Mouse (Mus musculus): Measurements from ENCODE around the gene Gng13. TPM values are rescaled to one million over a fixed set of nuclear protein-coding genes. Genes with fewer than 3 reads are reported as not detected.
A peak's percentile ranks its signal among the peaks of the same experiment; 100 is the strongest.
"Not testable (repeated sequence)": the region's sequence is repeated elsewhere in the genome, so short reads cannot be mapped to it uniquely, and the experiment has no call there.

The Gng13 gene
- polyA plus RNA-seq, 1 experiment from 2014 or later = 5.5 TPM

GRCm38 (mm10) chr17:25732082-25732481, 15.1 kb downstream of the Gng13 start:
- DNase-seq (ENCODE audit: low spot score) = peak; percentile 87

GRCm38 (mm10) chr17:25735246-25735645, 18.3 kb downstream of the Gng13 start:
- no peak for DNase-seq (ENCODE audit: low spot score)

GRCm38 (mm10) chr17:25735745-25736144, 18.8 kb downstream of the Gng13 start, which contains the start of gene Mslnl:
Gene Mslnl (plus strand): TSS chr17:25736042.
- DNase-seq (ENCODE audit: low spot score) = no peak

- DNase-seq (ENCODE audit: low spot score) = no peak
These were observed 21.9 kb downstream of the Gng13 start for GRCm38 (mm10) chr17:25738861-25739260.

- DNase-seq (ENCODE audit: low spot score) = not testable (repeated sequence)
These were observed 24.5 kb downstream of the Gng13 start for GRCm38 (mm10) chr17:25741471-25741870.

- no peak for DNase-seq (ENCODE audit: low spot score)
These were observed 26.9 kb downstream of the Gng13 start for GRCm38 (mm10) chr17:25743831-25744230.

- DNase-seq (ENCODE audit: low spot score) = no peak
These were observed 27.3 kb downstream of the Gng13 start for GRCm38 (mm10) chr17:25744311-25744710.

GRCm38 (mm10) chr17:25748238-25748637, 31.3 kb downstream of the Gng13 start:
- no peak for DNase-seq (ENCODE audit: low spot score)

GRCm38 (mm10) chr17:25749314-25749713, 32.3 kb downstream of the Gng13 start:
- DNase-seq (ENCODE audit: low spot score) = no peak

- DNase-seq (ENCODE audit: low spot score) = no peak
These were observed 34.5 kb downstream of the Gng13 start for GRCm38 (mm10) chr17:25751446-25751845.

GRCm38 (mm10) chr17:25754241-25754640, 37.3 kb downstream of the Gng13 start, which contains the start of gene Msln:
Gene Msln (minus strand): TSS chr17:25754378.
- DNase-seq (ENCODE audit: low spot score) = no peak

- DNase-seq (ENCODE audit: low spot score) = no peak
These were observed 38.1 kb downstream of the Gng13 start for GRCm38 (mm10) chr17:25755086-25755485.

- no peak for DNase-seq (ENCODE audit: low spot score)
These were observed 38.8 kb downstream of the Gng13 start for GRCm38 (mm10) chr17:25755627-25756377.

GRCm38 (mm10) chr17:25756378-25757242, 39.6 kb downstream of the Gng13 start:
- no peak for DNase-seq (ENCODE audit: low spot score)

GRCm38 (mm10) chr17:25757691-25758090, 40.7 kb downstream of the Gng13 start:
- DNase-seq (ENCODE audit: low spot score) = no peak

- no peak for DNase-seq (ENCODE audit: low spot score)
These were observed 43.2 kb downstream of the Gng13 start for GRCm38 (mm10) chr17:25760148-25760547.

GRCm38 (mm10) chr17:25761561-25761970, 44.6 kb downstream of the Gng13 start:
- DNase-seq (ENCODE audit: low spot score) = no peak

- no peak for DNase-seq (ENCODE audit: low spot score)
These were observed 45.6 kb downstream of the Gng13 start for GRCm38 (mm10) chr17:25762591-25762990.

GRCm38 (mm10) chr17:25765886-25766285, 48.9 kb downstream of the Gng13 start:
- DNase-seq (ENCODE audit: low spot score) = no peak
